Mouse (Mus musculus) liver, adult 2 months (tissue): ENCODE results near the gene Hormad2. TPM values are rescaled to one million over a fixed set of nuclear protein-coding genes. Genes with fewer than 3 reads are reported as not detected.

ENCODE experiments used
- DNase-seq: peaks from one replicate; pipeline ENCODE4 v3.0.0-alpha.2; 2011; ENCODE audit warnings: low read depth, low spot score; ENCODE audit errors: extremely low read depth
- H3K27ac ChIP-seq: fragments of 200-500 bp; replicated peaks from 2 replicates; pipeline ENCODE4 v1.5.1; 2012; ENCODE audit warnings: low read depth, mild to moderate bottlenecking, control low read depth, inconsistent platforms, low read length; ENCODE audit not compliant: insufficient read depth
- H3K27me3 ChIP-seq: fragments of 200-500 bp; 2 replicates; pipeline ENCODE4 v1.6.1; 2012; ENCODE audit warnings: mild to moderate bottlenecking, moderate library complexity, low read length, inconsistent platforms; ENCODE audit not compliant: control insufficient read depth, insufficient read depth
- H3K36me3 ChIP-seq: fragments of 200-500 bp; 2 replicates; pipeline ENCODE4 v1.6.1; 2012; ENCODE audit warnings: low read length, inconsistent platforms; ENCODE audit not compliant: control insufficient read depth, insufficient read depth
- H3K4me1 ChIP-seq: fragments of 200-500 bp; 2 replicates; pipeline ENCODE4 v1.6.1; 2011; ENCODE audit warnings: low read length; ENCODE audit not compliant: control insufficient read depth, insufficient read depth
- H3K4me3 ChIP-seq: fragments of 200-500 bp; 2 replicates; pipeline ENCODE4 v1.5.1; 2011; ENCODE audit warnings: low read depth, mild to moderate bottlenecking, control low read depth, low read length, moderate library complexity; ENCODE audit not compliant: insufficient read depth
- H3K79me2 ChIP-seq: fragments of 200-500 bp; 2 replicates; pipeline ENCODE4 v1.6.1; 2012; ENCODE audit warnings: inconsistent platforms, mild to moderate bottlenecking, low read length, moderate library complexity; ENCODE audit not compliant: control insufficient read depth, insufficient read depth
- H3K9ac ChIP-seq: fragments of 200-500 bp; 2 replicates; pipeline ENCODE4 v1.6.1; 2012; ENCODE audit warnings: low read depth, mild to moderate bottlenecking, control low read depth, inconsistent platforms, low read length
- CTCF ChIP-seq: fragments of 200-500 bp; IDR thresholded peaks from 2 replicates; pipeline ENCODE4 v1.5.1; 2011; ENCODE audit warnings: low read depth, low read length, control low read depth
- POLR2A ChIP-seq: fragments of 200-500 bp; IDR thresholded peaks from 2 replicates; pipeline ENCODE4 v1.6.1; 2011; ENCODE audit warnings: low read length, control low read depth; ENCODE audit not compliant: insufficient read depth; ENCODE audit errors: extremely low read depth
- WGBS: fragments of 180-500 bp; shearing (Covaris S2); methylation state at CpG from one replicate; pipeline ENCODE4 v1.1.7; 2018; 5-methylcytosine and 5-hydroxymethylcytosine counted together
- polyA plus RNA-seq: library from polyadenylated mRNA; depleted of rRNA; stranded (reverse); fragments of >200 nt; gene quantifications from 2 replicates; pipeline ENCODE4 v1.2.3, GENCODE M21; 2012
- total RNA-seq: library from RNA; depleted of rRNA; stranded (reverse); fragments of >200 nt; gene quantifications from 2 replicates; pipeline ENCODE4 v1.2.3, GENCODE M21; 2014

Hormad2 gene
- total and polyA plus RNA-seq, 2 experiments: 0.12 to 1.0 TPM

DNA sequence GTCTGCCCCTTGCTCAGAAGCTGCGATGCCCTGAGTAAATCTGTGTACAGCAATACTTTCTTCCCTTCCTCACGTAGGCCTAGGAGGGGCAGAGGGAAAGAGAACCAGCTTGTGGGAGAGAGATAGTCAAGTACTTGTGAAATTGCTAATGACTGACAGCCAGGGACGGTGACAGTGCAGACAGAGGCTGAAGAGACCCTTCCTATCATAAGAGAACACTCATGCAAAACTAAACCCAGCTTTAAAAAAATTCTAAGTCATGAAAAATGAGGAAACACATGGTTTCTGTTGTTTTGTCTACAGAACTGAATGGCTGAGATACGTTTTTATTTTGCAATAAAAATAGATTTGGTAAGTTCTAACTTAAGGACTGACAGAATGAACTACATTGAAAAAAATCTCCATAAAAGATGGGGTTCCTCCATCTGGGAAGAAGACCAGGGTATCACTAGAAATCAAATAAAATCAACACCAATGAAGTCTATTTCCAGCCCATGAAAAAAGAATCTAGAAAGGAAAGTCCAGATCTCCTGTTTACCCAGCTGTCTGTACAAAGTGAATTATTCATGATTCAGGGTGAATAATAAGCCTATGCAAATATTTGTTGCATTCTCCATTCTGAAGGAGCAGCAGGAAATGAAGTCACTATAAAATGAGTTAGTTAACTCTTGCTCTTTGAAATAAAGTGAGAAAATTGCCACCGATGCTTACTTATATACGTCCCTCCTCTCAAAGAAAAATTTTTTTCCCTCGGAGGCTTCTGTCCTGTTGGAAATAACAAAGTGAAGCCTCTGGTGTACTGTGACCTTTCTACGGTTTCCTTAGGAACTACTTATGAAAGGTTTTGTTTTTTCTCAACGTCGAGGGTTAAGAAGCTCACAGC, 104.9 kb downstream of the Hormad2 start:
- WGBS: 55% methylated on average over 10 of the region's 10 CpGs
- Histone ChIP-seq H3K27ac (no peak overlapping the region), H3K27me3 (no peaks in the 10 kb centered on the region; the same call in 1 of the 2 replicates), H3K4me1 (peaks cover 4% of the 10 kb centered on the region; the same call in 1 of the 2 replicates), H3K4me3 (no peak overlapping the region), H3K9ac (no peak overlapping the region), H3K36me3 (no peaks in the 10 kb centered on the region), H3K79me2 (no peaks in the 10 kb centered on the region)
- TF ChIP-seq CTCF (no peak), POLR2A (no peak)
- DNase-seq: no peak

- H3K27me3 ChIP-seq: no peaks in the 10 kb centered on the region; the same call in 1 of the 2 replicates
- no peak overlapping the region for H3K27ac ChIP-seq
- no peak overlapping the region for H3K4me3 ChIP-seq
- no peak overlapping the region for H3K9ac ChIP-seq
- no peaks in the 10 kb centered on the region for H3K79me2 ChIP-seq
- WGBS: 74% methylated on average over 2 of the region's 2 CpGs
- TF ChIP-seq POLR2A: no peak
- TF ChIP-seq CTCF: no peak
- no peak for DNase-seq
- no peaks in the 10 kb centered on the region for H3K4me1 ChIP-seq
- no peaks in the 10 kb centered on the region for H3K36me3 ChIP-seq
These were observed 107.9 kb downstream of the Hormad2 start for GRCm38 (mm10) chr11:4332961-4333360.

DNA sequence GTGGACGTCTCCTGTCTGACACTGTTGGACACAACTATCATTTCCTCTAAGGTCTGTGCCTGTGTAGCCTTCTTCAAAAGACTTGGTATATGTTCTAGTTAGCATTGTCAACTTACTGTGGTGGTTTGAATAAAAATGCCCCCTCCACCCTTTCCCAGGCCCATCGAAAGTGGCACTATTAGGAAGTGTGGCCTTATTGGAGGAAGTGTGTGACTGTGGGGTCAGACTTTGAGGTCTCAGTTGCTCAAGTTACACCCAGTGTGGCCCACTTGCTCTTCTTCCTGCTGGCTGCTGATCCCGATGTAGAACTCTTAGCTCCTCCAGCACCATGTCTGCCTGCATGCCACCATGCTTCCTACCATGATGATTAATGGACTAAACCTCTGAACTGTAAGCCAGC, 112.7 kb downstream of the Hormad2 start:
- 83% methylated on average over 3 of the region's 3 CpGs for WGBS
- no peak for TF ChIP-seq POLR2A
- no peak for TF ChIP-seq CTCF
- no peak for DNase-seq
- Histone ChIP-seq H3K9ac (no peak overlapping the region), H3K4me3 (no peak overlapping the region), H3K27me3 (no peaks in the 10 kb centered on the region), H3K36me3 (no peaks in the 10 kb centered on the region), H3K4me1 (no peaks in the 10 kb centered on the region), H3K79me2 (no peaks in the 10 kb centered on the region), H3K27ac (no peak overlapping the region)

- no peak for DNase-seq
These were observed 117.4 kb downstream of the Hormad2 start for GRCm38 (mm10) chr11:4323481-4323880.

GRCm38 (mm10) chr11:4322943-4323342, 118.0 kb downstream of the Hormad2 start:
- Histone ChIP-seq H3K27me3 (no peaks in the 10 kb centered on the region), H3K9ac (no peak overlapping the region), H3K79me2 (no peaks in the 10 kb centered on the region), H3K27ac (no peak overlapping the region), H3K36me3 (no peaks in the 10 kb centered on the region), H3K4me1 (no peaks in the 10 kb centered on the region), H3K4me3 (no peak overlapping the region)
- DNase-seq: no peak
- no peak for TF ChIP-seq POLR2A
- no peak for TF ChIP-seq CTCF
- whole genome bisulfite sequencing: 82% methylated on average over 6 of the region's 6 CpGs

More at GRCm38 (mm10) chr11:4323481-4323880, 117.4 kb downstream of the Hormad2 start:
- WGBS: 75% methylated on average over 11 of the region's 11 CpGs
- H3K27me3 ChIP-seq: no peaks in the 10 kb centered on the region
- no peak overlapping the region for H3K27ac ChIP-seq
- H3K4me3 ChIP-seq: no peak overlapping the region
- TF ChIP-seq CTCF (no peak), POLR2A (no peak)
- no peaks in the 10 kb centered on the region for H3K4me1 ChIP-seq
- no peaks in the 10 kb centered on the region for H3K79me2 ChIP-seq
- no peak overlapping the region for H3K9ac ChIP-seq
- no peaks in the 10 kb centered on the region for H3K36me3 ChIP-seq

- TF ChIP-seq POLR2A (no peak), CTCF (no peak)
- no peak for DNase-seq
- Histone ChIP-seq H3K4me3 (no peak overlapping the region), H3K27ac (no peak overlapping the region), H3K27me3 (no peaks in the 10 kb centered on the region), H3K36me3 (no peaks in the 10 kb centered on the region), H3K79me2 (no peaks in the 10 kb centered on the region), H3K4me1 (no peaks in the 10 kb centered on the region), H3K9ac (no peak overlapping the region)
- WGBS: 75% methylated on average over 4 of the region's 4 CpGs
These were observed 120.0 kb downstream of the Hormad2 start for GRCm38 (mm10) chr11:4320876-4321275.
